Mouse (Mus musculus): ENCODE data around the gene L3mbtl4. TPM values are rescaled to one million over a fixed set of nuclear protein-coding genes. Genes with fewer than 3 reads are reported as not detected.
"Not testable (repeated sequence)": the region's sequence is repeated elsewhere in the genome, so short reads cannot be mapped to it uniquely, and the experiment has no call there.

L3mbtl4 gene
- polyA plus RNA-seq, 1 experiment from 2014 or later: 1.3 TPM

DNA sequence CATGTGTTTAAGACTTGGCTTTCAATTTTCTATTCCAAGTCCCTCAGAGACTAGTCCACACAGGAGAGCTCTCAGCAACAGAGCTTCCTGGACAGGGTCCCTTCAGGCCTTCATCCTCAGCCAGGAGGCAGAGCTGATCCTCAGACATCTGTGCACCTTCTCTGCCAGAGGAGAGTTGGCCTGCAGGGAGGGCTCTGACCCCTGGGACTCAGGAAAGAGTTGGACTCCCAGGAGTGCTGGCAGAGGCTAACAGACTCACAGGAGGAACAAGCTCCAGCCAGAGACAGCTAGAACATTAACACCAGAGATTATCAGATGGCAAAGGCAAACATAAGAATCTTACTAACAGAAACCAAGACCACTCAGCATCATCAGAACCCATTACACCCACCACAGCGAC is 133.5 kb downstream of the L3mbtl4 start:
- WGBS: 63% methylated on average over 1 of the region's 1 CpGs

DNA sequence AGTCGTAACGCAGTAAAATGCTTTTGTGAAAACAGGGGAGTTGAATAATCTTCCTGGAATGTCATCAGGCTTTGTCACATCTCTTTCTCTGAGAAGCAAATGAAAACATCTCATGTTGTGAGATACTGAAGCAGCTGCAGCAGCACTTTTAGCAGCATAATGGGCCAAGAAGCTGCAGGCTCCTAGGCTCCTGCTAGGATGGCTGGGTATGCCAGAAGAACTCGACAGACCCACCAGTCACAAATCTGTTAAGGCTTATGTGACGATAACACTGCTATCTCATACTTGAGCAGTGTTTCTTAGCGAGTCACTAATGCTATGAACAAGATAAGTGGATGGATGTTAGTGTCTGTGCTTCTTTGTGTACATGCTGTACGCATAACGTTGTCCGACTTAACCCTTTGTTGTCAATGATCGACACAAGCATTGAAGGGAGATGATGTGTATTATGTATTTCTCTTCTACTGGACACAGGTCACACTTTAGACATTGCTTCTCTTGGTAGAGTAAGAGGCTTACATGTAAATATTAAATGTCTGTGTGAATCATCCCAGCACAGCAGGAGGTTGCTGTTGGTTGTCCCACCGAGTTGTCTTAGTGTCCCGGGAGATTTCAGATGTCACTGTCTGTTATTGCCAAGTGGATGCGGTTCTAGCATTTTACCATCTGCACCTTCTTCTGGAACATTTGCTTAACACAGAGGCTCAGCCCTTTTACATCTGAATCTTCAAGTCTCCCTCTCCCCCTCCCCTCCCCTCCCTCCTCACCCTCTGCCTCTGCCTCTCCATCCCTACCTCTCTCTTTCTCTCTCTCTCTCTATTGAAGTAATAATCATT is 149.3 kb downstream of the L3mbtl4 start:
- no peak overlapping the region for H3K9ac ChIP-seq
- no peak overlapping the region for H3K4me3 ChIP-seq (replicated peaks)
- no peak for ATAC-seq (replicated peaks; ENCODE audit: low FRiP score)
- H3K4me1 ChIP-seq: no peaks in the 10 kb centered on the region
- H3K27ac ChIP-seq: no peak overlapping the region
- H3K9me3 ChIP-seq (replicated peaks): no peaks in the 10 kb centered on the region
- H3K36me3 ChIP-seq: no peaks in the 10 kb centered on the region
- WGBS: 76% methylated on average over 12 of the region's 12 CpGs
- H3K4me2 ChIP-seq: no peak overlapping the region
- no peaks in the 10 kb centered on the region for H3K27me3 ChIP-seq

More for the DNA sequence above, 133.5 kb downstream of the L3mbtl4 start:
- H3K36me3 ChIP-seq; H3K4me1 ChIP-seq; H3K9ac ChIP-seq; H3K4me3 ChIP-seq (replicated peaks); H3K9me3 ChIP-seq (replicated peaks); ATAC-seq (replicated peaks; ENCODE audit: low FRiP score); H3K27me3 ChIP-seq; H3K27ac ChIP-seq; H3K4me2 ChIP-seq: not testable (repeated sequence)

DNA sequence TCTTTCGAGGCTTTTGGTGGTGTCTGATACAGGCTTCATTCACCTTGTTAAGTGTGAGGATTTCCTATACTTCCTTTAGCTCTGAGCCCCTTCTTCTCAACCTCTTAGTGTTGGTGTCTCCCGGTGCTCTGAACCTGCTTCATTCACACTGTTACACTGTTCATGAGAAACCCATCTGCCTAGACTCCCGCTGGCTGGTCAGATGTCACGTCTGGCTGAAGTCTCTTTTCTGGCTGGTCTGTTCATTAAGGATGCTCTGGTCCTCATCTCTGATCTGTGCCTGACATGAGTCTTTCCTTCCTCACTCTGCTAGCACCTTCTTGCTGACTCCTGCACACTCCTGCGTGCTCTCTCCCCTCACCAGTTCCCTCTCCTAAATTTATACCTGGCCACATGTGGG is 160.0 kb downstream of the L3mbtl4 start:
- no peak overlapping the region for H3K9ac ChIP-seq
- H3K9me3 ChIP-seq (replicated peaks): no peaks in the 10 kb centered on the region
- H3K36me3 ChIP-seq: no peaks in the 10 kb centered on the region
- no peak overlapping the region for H3K27ac ChIP-seq
- ATAC-seq (replicated peaks; ENCODE audit: low FRiP score): no peak
- 75% methylated on average over 5 of the region's 5 CpGs for WGBS
- no peak overlapping the region for H3K4me3 ChIP-seq (replicated peaks)
- H3K4me2 ChIP-seq: no peak overlapping the region
- no peaks in the 10 kb centered on the region for H3K27me3 ChIP-seq
- H3K4me1 ChIP-seq: no peaks in the 10 kb centered on the region

DNA sequence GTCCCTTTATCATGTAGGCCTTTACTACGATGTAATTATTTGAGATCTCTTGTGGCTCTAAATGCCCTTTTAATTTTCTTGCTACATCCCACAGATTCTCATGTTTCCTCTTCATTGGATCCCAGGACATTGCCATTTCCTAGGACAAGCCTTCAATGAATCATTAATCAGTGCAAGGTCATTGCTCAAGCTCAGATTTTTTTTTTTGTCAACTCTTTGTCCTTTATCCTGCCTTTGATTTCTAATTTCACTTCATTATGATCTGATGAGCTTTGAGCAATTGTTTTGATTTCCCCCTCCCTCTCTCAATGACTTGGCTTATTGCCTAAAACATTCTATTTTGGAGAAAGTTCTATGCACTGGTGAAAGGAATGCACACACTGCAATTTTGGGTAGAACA is 177.3 kb downstream of the L3mbtl4 start:
- Histone ChIP-seq H3K27ac (no peak overlapping the region), H3K4me1 (no peaks in the 10 kb centered on the region), H3K4me2 (no peak overlapping the region), H3K9ac (no peak overlapping the region), H3K36me3 (no peaks in the 10 kb centered on the region), H3K27me3 (no peaks in the 10 kb centered on the region), H3K9me3 (replicated peaks) (no peaks in the 10 kb centered on the region), H3K4me3 (replicated peaks) (no peak overlapping the region)
- no peak for ATAC-seq (replicated peaks; ENCODE audit: low FRiP score)
- WGBS: 58% methylated on average over 1 of the region's 1 CpGs

DNA sequence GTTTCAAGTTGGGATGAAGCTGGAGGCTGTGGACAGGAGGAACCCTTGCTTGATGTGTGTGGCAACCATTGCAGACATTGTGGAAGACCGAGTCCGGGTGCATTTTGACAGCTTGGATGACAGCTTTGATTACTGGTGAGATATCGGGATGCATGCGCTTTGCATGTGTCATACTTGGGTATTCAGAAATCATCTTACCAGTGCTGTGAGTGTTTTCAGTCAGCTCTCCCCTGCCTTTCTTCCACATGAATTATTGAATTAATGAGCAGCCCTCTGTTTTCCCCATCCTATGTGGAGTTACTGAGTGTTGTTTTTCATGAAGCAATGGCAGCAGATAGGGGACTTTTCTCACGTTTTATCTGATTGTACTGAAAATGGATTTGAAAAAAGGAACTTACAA is 187.9 kb downstream of the L3mbtl4 start:
- Histone ChIP-seq H3K9me3 (replicated peaks) (no peaks in the 10 kb centered on the region), H3K36me3 (no peaks in the 10 kb centered on the region), H3K27me3 (no peaks in the 10 kb centered on the region), H3K9ac (no peak overlapping the region), H3K27ac (no peak overlapping the region), H3K4me3 (replicated peaks) (no peak overlapping the region), H3K4me2 (no peak overlapping the region), H3K4me1 (no peaks in the 10 kb centered on the region)
- no peak for ATAC-seq (replicated peaks; ENCODE audit: low FRiP score)
- WGBS: 88% methylated on average over 5 of the region's 5 CpGs

DNA sequence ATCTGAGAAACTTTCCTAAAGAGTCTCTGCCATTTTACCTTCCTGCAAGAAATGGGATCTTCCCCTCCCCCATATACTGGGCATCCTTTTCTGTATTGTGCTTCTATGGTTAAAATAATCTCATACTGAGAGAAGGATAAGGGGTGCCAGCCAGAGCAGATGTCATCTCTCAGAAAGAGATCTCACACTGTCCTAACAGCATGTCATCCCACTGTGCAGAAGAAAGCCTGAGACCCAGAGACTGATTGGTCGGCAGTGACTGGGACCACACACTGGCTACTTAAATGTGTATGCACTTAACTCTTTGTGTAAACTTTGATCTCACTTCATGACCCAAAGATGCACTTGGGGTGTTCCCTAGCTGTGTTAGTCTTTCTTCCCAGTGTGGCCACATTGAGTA is 193.7 kb downstream of the L3mbtl4 start:
- Histone ChIP-seq H3K4me3 (replicated peaks) (no peak overlapping the region), H3K27me3 (no peaks in the 10 kb centered on the region), H3K36me3 (no peaks in the 10 kb centered on the region), H3K9me3 (replicated peaks) (no peaks in the 10 kb centered on the region), H3K27ac (no peak overlapping the region), H3K9ac (no peak overlapping the region), H3K4me2 (no peak overlapping the region), H3K4me1 (no peaks in the 10 kb centered on the region)
- no peak for ATAC-seq (replicated peaks; ENCODE audit: low FRiP score)
- WGBS: 63% methylated on average over 1 of the region's 1 CpGs

DNA sequence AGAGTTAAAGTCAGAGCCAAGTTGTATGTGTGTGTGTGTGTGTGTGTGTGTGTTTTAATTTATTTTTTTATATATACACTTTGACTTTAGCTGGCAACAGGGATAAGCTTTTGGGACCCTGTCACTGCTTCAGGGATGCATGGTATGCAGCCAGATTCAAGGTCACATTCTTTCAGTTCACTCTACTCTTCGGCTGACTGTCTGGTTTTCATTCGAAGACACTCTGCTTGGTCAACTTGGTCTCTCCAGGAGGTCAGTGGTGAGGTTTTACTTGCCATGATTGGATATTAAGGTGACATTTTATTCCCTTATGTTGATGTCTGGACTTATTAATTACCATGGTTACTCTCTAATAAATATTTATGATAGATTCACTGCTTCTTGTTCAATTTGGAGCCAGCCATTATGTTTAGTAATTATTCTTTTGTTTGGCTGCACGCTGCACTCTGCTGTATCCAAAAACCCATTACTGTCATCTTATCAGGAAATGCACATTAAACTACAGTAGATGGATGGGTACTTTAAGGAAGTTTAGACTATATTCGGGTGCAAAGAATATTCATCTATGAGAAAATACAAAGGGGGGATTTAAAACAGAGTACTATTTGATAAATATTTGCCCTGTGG is 216.6 kb downstream of the L3mbtl4 start:
- no peaks in the 10 kb centered on the region for H3K27me3 ChIP-seq
- WGBS: 59% methylated on average over 4 of the region's 4 CpGs
- no peak overlapping the region for H3K9ac ChIP-seq
- no peak for ATAC-seq (replicated peaks; ENCODE audit: low FRiP score)
- no peak overlapping the region for H3K27ac ChIP-seq
- no peaks in the 10 kb centered on the region for H3K4me1 ChIP-seq
- H3K9me3 ChIP-seq (replicated peaks): no peaks in the 10 kb centered on the region
- H3K4me2 ChIP-seq: no peak overlapping the region
- H3K36me3 ChIP-seq: no peaks in the 10 kb centered on the region
- no peak overlapping the region for H3K4me3 ChIP-seq (replicated peaks)

DNA sequence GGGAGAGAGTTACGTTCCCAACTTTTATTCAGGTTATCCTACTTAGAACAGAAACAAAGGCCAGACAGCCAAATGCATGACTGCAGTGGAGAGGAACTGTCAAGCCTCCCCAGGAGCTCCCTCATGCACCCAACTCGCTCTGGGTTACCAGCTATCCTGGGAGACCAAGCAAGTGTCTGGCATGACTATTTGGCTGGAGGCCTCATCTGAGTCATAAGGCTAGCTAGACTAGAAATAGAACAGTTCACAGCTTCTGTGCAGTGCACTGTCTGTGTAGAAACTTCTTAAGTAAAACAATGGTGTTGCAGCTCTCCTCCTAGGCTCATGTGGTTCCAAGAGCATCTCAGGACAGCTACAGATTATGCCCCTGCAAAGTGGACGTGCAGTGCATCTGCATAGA is 218.6 kb downstream of the L3mbtl4 start:
- Histone ChIP-seq H3K9ac (no peak overlapping the region), H3K4me3 (replicated peaks) (no peak overlapping the region), H3K4me2 (no peak overlapping the region), H3K27me3 (no peaks in the 10 kb centered on the region), H3K4me1 (no peaks in the 10 kb centered on the region), H3K27ac (no peak overlapping the region), H3K9me3 (replicated peaks) (no peaks in the 10 kb centered on the region), H3K36me3 (no peaks in the 10 kb centered on the region)
- 87% methylated on average over 3 of the region's 3 CpGs for whole genome bisulfite sequencing
- no peak for ATAC-seq (replicated peaks; ENCODE audit: low FRiP score)

DNA sequence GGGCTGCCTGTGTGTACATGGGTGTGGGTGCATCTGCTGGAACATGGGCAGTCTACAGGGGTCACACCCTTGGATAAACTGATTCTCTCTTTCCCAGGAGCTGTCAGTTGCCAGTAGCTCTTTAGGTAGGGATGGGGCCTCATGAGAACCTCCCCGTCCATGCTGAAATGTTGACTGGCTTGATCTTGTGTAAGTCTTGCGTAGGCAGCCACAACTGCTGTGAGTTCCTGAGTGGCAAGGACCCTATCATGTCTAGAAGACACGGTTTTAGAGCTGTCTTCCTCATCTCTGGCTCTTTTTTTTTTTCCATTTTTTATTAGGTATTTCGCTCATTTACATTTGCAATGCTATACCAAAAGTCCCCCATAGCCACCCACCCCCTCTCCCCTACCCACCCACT is 229.4 kb downstream of the L3mbtl4 start:
- H3K4me2 ChIP-seq; H3K9me3 ChIP-seq (replicated peaks); H3K36me3 ChIP-seq; ATAC-seq (replicated peaks; ENCODE audit: low FRiP score); H3K27me3 ChIP-seq; H3K4me3 ChIP-seq (replicated peaks); H3K27ac ChIP-seq; H3K9ac ChIP-seq; H3K4me1 ChIP-seq: not testable (repeated sequence)
- 86% methylated on average over 2 of the region's 4 CpGs for WGBS

DNA sequence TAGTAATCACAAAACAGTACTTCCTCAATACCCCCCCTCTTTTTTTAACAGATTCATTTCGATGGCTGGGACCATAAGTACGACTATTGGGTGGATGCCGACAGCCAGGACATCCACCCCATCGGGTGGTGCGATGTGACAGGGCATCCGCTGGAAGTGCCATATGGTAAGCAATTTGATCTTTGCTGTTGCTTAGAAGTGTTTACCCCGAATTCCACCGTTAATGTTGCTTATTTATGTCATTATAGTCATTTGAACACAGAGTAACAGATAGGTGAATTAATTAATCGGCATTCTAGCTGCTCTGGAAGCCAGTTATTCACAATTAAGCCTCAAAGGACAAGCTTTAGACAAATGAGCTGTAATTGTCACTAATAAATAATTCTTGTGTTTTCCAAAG is 286.1 kb downstream of the L3mbtl4 start:
- no peaks in the 10 kb centered on the region for H3K9me3 ChIP-seq (replicated peaks)
- H3K27me3 ChIP-seq: no peaks in the 10 kb centered on the region
- no peak overlapping the region for H3K4me2 ChIP-seq
- H3K4me3 ChIP-seq (replicated peaks): no peak overlapping the region
- no peak for ATAC-seq (replicated peaks; ENCODE audit: low FRiP score)
- H3K36me3 ChIP-seq: no peaks in the 10 kb centered on the region
- WGBS: 77% methylated on average over 9 of the region's 9 CpGs
- H3K9ac ChIP-seq: no peak overlapping the region
- no peak overlapping the region for H3K27ac ChIP-seq
- H3K4me1 ChIP-seq: no peaks in the 10 kb centered on the region

DNA sequence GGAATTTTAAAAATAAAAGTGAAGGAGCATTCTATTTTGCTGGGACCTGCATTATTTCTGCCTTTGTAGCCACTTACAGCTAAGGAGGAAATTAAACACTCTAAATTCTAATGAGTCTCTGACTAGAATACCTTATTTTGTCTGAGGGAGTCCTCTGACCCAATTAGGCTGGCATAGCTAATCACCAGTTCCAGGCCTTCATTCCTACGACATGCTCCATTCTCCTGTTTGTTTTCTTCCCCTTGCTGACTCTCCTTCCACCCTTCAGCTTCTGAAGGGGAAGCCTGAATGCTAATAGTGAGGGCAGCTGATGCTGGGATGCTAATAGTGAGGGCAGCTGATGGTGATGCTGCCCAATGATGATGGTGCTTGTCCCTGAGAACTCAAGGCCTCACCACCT is 286.7 kb downstream of the L3mbtl4 start:
- Histone ChIP-seq H3K36me3 (no peaks in the 10 kb centered on the region), H3K4me2 (no peak overlapping the region), H3K9me3 (replicated peaks) (no peaks in the 10 kb centered on the region), H3K9ac (no peak overlapping the region), H3K4me1 (no peaks in the 10 kb centered on the region), H3K4me3 (replicated peaks) (no peak overlapping the region), H3K27ac (no peak overlapping the region), H3K27me3 (no peaks in the 10 kb centered on the region)
- no peak for ATAC-seq (replicated peaks; ENCODE audit: low FRiP score)
- WGBS: 44% methylated on average over 1 of the region's 1 CpGs

DNA sequence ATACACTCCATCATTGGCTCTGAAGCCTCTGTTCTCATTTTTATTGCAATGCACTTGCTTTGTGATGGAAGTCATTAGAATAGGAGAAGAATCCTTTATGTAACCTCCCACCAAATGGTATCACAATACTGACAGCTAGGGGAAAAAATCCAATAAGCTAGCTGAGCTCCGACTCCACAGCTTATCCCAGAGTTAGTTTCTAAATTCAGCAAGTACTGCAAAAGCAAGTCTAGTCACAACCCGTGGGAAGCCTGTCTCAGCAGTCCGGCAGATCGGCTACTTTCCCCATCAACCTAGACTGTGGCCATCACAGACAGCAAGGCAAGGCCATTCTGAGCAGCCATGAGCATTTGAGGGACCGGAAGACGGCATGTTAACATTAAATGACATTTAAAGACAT is 298.2 kb downstream of the L3mbtl4 start:
- Histone ChIP-seq H3K4me3 (replicated peaks) (no peak overlapping the region), H3K4me2 (no peak overlapping the region), H3K27ac (no peak overlapping the region), H3K36me3 (no peaks in the 10 kb centered on the region), H3K9me3 (replicated peaks) (no peaks in the 10 kb centered on the region), H3K27me3 (no peaks in the 10 kb centered on the region), H3K4me1 (no peaks in the 10 kb centered on the region), H3K9ac (no peak overlapping the region)
- 90% methylated on average over 6 of the region's 6 CpGs for whole genome bisulfite sequencing
- ATAC-seq (replicated peaks; ENCODE audit: low FRiP score): no peak

DNA sequence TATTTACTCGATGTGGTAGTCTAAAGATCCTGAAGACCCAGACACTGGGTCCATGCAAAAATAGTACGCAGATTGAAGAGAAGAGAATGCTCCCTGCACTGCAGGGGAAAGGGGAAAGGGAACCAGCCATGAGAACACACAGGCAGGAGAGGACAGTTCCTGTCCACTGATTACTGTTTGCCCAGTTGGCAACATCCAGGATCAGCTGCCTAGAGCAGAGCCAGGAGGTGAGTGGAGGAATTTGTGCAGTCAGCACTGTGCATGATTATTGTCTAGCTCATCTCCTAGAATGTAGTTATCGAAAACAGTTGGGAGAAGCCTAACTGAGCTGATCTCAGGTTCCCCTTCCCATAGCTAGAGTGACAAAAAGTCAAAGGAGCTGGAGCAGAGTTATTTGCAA is 311.6 kb downstream of the L3mbtl4 start:
- Histone ChIP-seq H3K4me1 (no peaks in the 10 kb centered on the region), H3K4me2 (no peak overlapping the region), H3K4me3 (replicated peaks) (no peak overlapping the region), H3K9me3 (replicated peaks) (no peaks in the 10 kb centered on the region), H3K27ac (no peak overlapping the region), H3K27me3 (no peaks in the 10 kb centered on the region), H3K9ac (no peak overlapping the region), H3K36me3 (no peaks in the 10 kb centered on the region)
- no peak for ATAC-seq (replicated peaks; ENCODE audit: low FRiP score)
- WGBS: 85% methylated on average over 3 of the region's 3 CpGs
